Mouse (Mus musculus) hindbrain, embryonic 14.5 days (tissue): ENCODE measurements at regions not wholly inside any gene's neighbourhood (a gene's known extent, or its start where the extent isn't known, plus 50 kb on each side); places are given as distances from the start of the nearest gene placed in this dataset.

ENCODE experiments used
- ATAC-seq: fragments of 200-750 bp; cut with Nextera tagmentation; 2 replicates; pipeline ENCODE4 v1.8.0; 2017; ENCODE audit warnings: moderate number of reproducible peaks, mild to moderate bottlenecking, moderate TSS enrichment, moderate library complexity; ENCODE audit not compliant: low FRiP score
- DNase-seq: peaks from one replicate; pipeline ENCODE4 v3.0.0-alpha.2; 2015; ENCODE audit warnings: low spot score
- H3K27ac ChIP-seq: fragments of 300-500 bp; sonication (generic); 2 replicates; pipeline ENCODE4 v1.5.1; 2014; ENCODE audit warnings: mild to moderate bottlenecking, moderate library complexity
- H3K27me3 ChIP-seq: fragments of 300-500 bp; sonication (generic); 2 replicates; pipeline ENCODE4 v1.6.1; 2014; ENCODE audit warnings: mild to moderate bottlenecking, low read length, mixed read lengths; ENCODE audit not compliant: control insufficient read depth, insufficient read depth
- H3K36me3 ChIP-seq: fragments of 300-500 bp; sonication (generic); replicated peaks from 2 replicates; pipeline ENCODE4 v1.6.1; 2014; ENCODE audit not compliant: control insufficient read depth, insufficient read depth
- H3K4me1 ChIP-seq: fragments of 300-500 bp; sonication (generic); replicated peaks from 2 replicates; pipeline ENCODE4 v1.6.1; 2014; ENCODE audit warnings: antibody characterized with exemption, low read length, mixed read lengths; ENCODE audit not compliant: control insufficient read depth, insufficient read depth
- H3K4me2 ChIP-seq: fragments of 300-500 bp; sonication (generic); replicated peaks from 2 replicates; pipeline ENCODE4 v1.6.1; 2014; ENCODE audit warnings: mild to moderate bottlenecking, moderate library complexity
- H3K4me3 ChIP-seq: fragments of 300-500 bp; sonication (generic); replicated peaks from 2 replicates; pipeline ENCODE4 v1.5.1; 2014; ENCODE audit warnings: mild to moderate bottlenecking, low read length
- H3K9ac ChIP-seq: fragments of 300-500 bp; sonication (generic); 2 replicates; pipeline ENCODE4 v1.6.1; 2014
- H3K9me3 ChIP-seq: fragments of 300-500 bp; sonication (generic); 2 replicates; pipeline ENCODE4 v1.6.1; 2016; ENCODE audit warnings: low read length; ENCODE audit not compliant: control insufficient read depth
- WGBS: fragments of 180-500 bp; shearing (Covaris S2); extraction: QIAGEN DNeasy Blood & Tissue Kit; methylation state at CpG from one replicate; pipeline ENCODE4 v1.1.7; 2014; 5-methylcytosine and 5-hydroxymethylcytosine counted together

DNA sequence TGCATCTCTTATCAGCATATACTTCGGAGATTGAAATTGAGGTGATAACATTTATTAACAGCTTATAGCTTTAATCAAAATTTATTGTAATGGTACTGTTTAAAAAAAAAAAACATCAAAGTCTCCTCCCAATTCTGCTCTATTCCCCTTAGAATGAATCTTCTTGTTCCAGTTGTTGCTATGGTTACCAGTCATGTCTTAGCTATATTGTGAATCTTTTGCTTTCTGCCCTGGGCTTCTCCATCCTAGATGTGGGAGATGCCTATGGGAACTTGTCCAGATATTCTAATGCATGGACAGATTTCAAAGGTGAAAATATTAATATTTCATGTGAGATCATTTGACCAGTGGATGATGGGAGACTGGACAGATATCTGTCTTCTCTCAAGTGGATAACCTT, 79.5 kb upstream of the Cxadr start:
- DNase-seq (no peak), ATAC-seq (no peak)
- Histone ChIP-seq H3K27ac (no peak overlapping the region), H3K9me3 (no peaks in the 10 kb centered on the region), H3K36me3 (no peaks in the 10 kb centered on the region), H3K4me3 (no peak overlapping the region), H3K4me2 (no peak overlapping the region), H3K4me1 (0 out of 2 replicates have a peak, but pooled peaks cover 3% of the 10 kb centered on the region), H3K27me3 (no peaks in the 10 kb centered on the region), H3K9ac (no peak overlapping the region)
- WGBS = 86% methylated on average over 1 of the region's 1 CpGs

- no peak overlapping the region for H3K4me3 ChIP-seq
- H3K36me3 ChIP-seq = no peaks in the 10 kb centered on the region
- H3K4me2 ChIP-seq = no peak overlapping the region
- ATAC-seq = no peak
- H3K4me1 ChIP-seq = 0 out of 2 replicates have a peak, but pooled peaks cover 3% of the 10 kb centered on the region
- H3K9me3 ChIP-seq = no peaks in the 10 kb centered on the region
- H3K27ac ChIP-seq = no peak overlapping the region
- WGBS = 43% methylated on average over 6 of the region's 6 CpGs
- DNase-seq = no peak
- no peak overlapping the region for H3K9ac ChIP-seq
- H3K27me3 ChIP-seq = no peaks in the 10 kb centered on the region
Observed at GRCm38 (mm10) chr16:78217633-78218032, 83.7 kb upstream of the Cxadr start.

DNA sequence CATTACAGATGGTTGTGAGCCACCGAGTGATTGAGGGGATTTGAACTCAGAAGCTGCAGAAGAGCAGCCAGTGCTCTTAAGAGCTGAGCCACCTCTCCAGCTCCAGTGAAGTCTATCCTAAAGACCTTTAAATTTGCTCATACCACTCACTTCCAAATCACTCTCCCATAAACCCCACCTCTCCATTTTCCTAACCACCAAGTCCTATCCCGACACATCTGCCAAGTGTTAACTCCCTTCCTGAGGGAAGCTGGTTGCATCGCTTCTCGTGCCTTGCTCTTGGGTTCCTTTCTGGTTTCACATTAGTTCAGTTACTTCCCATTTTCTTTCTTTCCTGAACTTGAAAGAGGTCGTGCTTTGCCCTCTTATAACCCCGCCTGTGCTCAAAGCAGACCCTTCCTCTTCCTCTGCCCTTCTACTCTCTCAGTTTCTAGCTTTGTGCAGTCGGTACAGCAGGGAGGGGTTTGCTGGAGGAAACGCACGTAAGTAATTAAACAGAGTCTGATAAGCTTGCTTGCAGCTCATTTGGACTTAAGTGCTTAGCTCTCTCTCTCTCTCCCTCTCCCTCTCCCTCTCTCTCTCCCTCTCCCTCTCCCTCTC, 84.4 kb upstream of the Cxadr start:
- ATAC-seq (no peak), DNase-seq (no peak)
- H3K4me2 ChIP-seq = no peak overlapping the region

GRCm38 (mm10) chr16:78211687-78212086, 89.6 kb upstream of the Cxadr start:
- H3K4me3 ChIP-seq = no peak overlapping the region
- no peaks in the 10 kb centered on the region for H3K36me3 ChIP-seq
- H3K27ac ChIP-seq = no peak overlapping the region
- no peak overlapping the region for H3K4me2 ChIP-seq
- H3K9me3 ChIP-seq = no peaks in the 10 kb centered on the region
- no peaks in the 10 kb centered on the region for H3K4me1 ChIP-seq
- no peak overlapping the region for H3K9ac ChIP-seq
- no peak for DNase-seq
- no peak for ATAC-seq
- WGBS = 86% methylated on average over 8 of the region's 8 CpGs
- no peaks in the 10 kb centered on the region for H3K27me3 ChIP-seq

More for the DNA sequence above, 84.4 kb upstream of the Cxadr start:
- no peaks in the 10 kb centered on the region for H3K9me3 ChIP-seq
- no peak overlapping the region for H3K27ac ChIP-seq
- no peaks in the 10 kb centered on the region for H3K27me3 ChIP-seq
- no peak overlapping the region for H3K9ac ChIP-seq
- no peak overlapping the region for H3K4me3 ChIP-seq
- H3K4me1 ChIP-seq = 0 out of 2 replicates have a peak, but pooled peaks cover under 1% of the 10 kb centered on the region
- no peaks in the 10 kb centered on the region for H3K36me3 ChIP-seq
- WGBS = 66% methylated on average over 9 of the region's 9 CpGs

DNA sequence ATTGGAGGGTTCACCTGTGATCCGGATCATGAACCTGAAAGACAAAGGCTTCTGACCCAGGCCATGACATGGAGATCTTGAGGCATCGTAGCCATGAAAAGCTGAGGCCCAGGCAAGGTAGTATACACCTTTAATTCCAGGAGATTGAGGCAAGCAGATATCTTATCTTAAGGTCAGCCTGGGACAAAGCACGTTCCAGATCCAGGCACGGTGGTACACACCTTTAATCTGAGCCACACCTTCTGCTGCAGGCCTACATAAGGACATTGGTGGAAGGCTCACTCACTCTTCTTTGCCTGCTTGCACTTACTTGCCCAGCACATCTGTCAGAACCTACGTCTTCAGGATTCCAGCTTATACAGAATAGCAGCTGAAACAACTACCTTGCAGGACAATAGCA, 93.0 kb upstream of the Cxadr start:
- no peaks in the 10 kb centered on the region for H3K9me3 ChIP-seq
- H3K36me3 ChIP-seq = no peaks in the 10 kb centered on the region
- ATAC-seq (no peak), DNase-seq (no peak)
- no peaks in the 10 kb centered on the region for H3K4me1 ChIP-seq
- WGBS = 90% methylated on average over 5 of the region's 5 CpGs
- no peak overlapping the region for H3K4me3 ChIP-seq
- no peak overlapping the region for H3K9ac ChIP-seq
- no peak overlapping the region for H3K4me2 ChIP-seq
- H3K27ac ChIP-seq = no peak overlapping the region
- no peaks in the 10 kb centered on the region for H3K27me3 ChIP-seq

DNA sequence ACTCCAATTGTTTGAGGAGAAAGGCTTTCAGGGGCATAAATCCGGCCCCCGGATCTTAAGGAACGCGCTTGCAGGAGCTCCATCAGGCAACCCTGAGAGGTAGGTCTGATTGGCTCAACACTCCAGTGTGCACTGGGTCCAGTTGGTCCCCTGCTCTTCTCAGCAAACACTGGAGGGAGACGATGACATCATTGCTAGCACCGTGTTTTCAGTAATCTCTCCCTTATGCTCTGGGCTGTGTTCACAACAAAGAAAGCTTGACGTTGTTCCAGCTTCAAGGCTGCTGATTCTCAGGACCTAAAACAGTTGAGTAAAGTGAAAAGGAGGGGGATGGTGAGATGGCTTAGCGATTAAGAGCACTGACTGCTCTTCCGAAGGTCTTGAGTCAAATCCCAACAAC, 97.0 kb upstream of the Cxadr start:
- Histone ChIP-seq H3K27me3 (no peaks in the 10 kb centered on the region), H3K4me3 (no peak overlapping the region), H3K36me3 (no peaks in the 10 kb centered on the region), H3K4me1 (no peaks in the 10 kb centered on the region), H3K4me2 (no peak overlapping the region), H3K27ac (no peak overlapping the region), H3K9ac (no peak overlapping the region), H3K9me3 (no peaks in the 10 kb centered on the region)
- WGBS = 85% methylated on average over 9 of the region's 9 CpGs
- ATAC-seq (no peak), DNase-seq (no peak)

GRCm38 (mm10) chr16:78200044-78200830, 101.1 kb upstream of the Cxadr start:
- DNase-seq (no peak), ATAC-seq (no peak)
- H3K4me1 ChIP-seq = no peaks in the 10 kb centered on the region; the same call in 1 of the 2 replicates
- H3K4me2 ChIP-seq = no peak overlapping the region
- no peaks in the 10 kb centered on the region for H3K9me3 ChIP-seq
- 85% methylated on average over 12 of the region's 12 CpGs for WGBS
- no peak overlapping the region for H3K9ac ChIP-seq
- no peaks in the 10 kb centered on the region for H3K36me3 ChIP-seq
- H3K4me3 ChIP-seq = no peak overlapping the region
- H3K27ac ChIP-seq = no peak overlapping the region
- H3K27me3 ChIP-seq = no peaks in the 10 kb centered on the region

- Histone ChIP-seq H3K27me3 (no peaks in the 10 kb centered on the region), H3K27ac (no peak overlapping the region), H3K9me3 (no peaks in the 10 kb centered on the region), H3K9ac (no peak overlapping the region), H3K4me3 (no peak overlapping the region), H3K4me2 (peak overlapping the region; percentile 25), H3K4me1 (no peaks in the 10 kb centered on the region; the same call in 1 of the 2 replicates), H3K36me3 (no peaks in the 10 kb centered on the region)
- ATAC-seq (0 out of 2 replicates have a peak, but pooled peaks have one; percentile 48), DNase-seq (no peak)
- 84% methylated on average over 10 of the region's 10 CpGs for WGBS
Observed at GRCm38 (mm10) chr16:78199252-78199651, 102.0 kb upstream of the Cxadr start.

- H3K9me3 ChIP-seq = no peaks in the 10 kb centered on the region
- no peaks in the 10 kb centered on the region for H3K27me3 ChIP-seq
- peak overlapping the region; percentile 25 for H3K4me2 ChIP-seq
- H3K27ac ChIP-seq = no peak overlapping the region
- 8% methylated on average over 16 of the region's 16 CpGs for WGBS
- H3K4me1 ChIP-seq = no peaks in the 10 kb centered on the region; the same call in 1 of the 2 replicates
- DNase-seq (peak; percentile 86), ATAC-seq (no peak)
- no peak overlapping the region for H3K4me3 ChIP-seq
- no peak overlapping the region for H3K9ac ChIP-seq
- no peaks in the 10 kb centered on the region for H3K36me3 ChIP-seq
Observed at GRCm38 (mm10) chr16:78198642-78199121, 102.6 kb upstream of the Cxadr start.
